Mouse (Mus musculus) embryonic facial prominence, embryonic 15.5 days (tissue): ENCODE data around the gene Scaf1. TPM values are rescaled to one million over a fixed set of nuclear protein-coding genes. Genes with fewer than 3 reads are reported as not detected.

Source experiments
- ATAC-seq: fragments of 200-750 bp; cut with Nextera tagmentation; 2 replicates; pipeline ENCODE4 v1.8.0; 2017; ENCODE audit warnings: low read depth, moderate TSS enrichment; ENCODE audit not compliant: insufficient number of reproducible peaks, low FRiP score, low TSS enrichment
- H3K27ac ChIP-seq: fragments of 300-500 bp; sonication (generic); replicated peaks from 2 replicates; pipeline ENCODE4 v1.5.1; 2015; ENCODE audit warnings: mild to moderate bottlenecking, inconsistent platforms
- H3K27me3 ChIP-seq: fragments of 300-500 bp; sonication (generic); 2 replicates; pipeline ENCODE4 v1.6.1; 2015; ENCODE audit warnings: inconsistent platforms
- H3K36me3 ChIP-seq: fragments of 300-500 bp; sonication (generic); 2 replicates; pipeline ENCODE4 v1.6.1; 2015; ENCODE audit warnings: mild to moderate bottlenecking, inconsistent platforms
- H3K4me1 ChIP-seq: fragments of 300-500 bp; sonication (generic); 2 replicates; pipeline ENCODE4 v1.6.1; 2015; ENCODE audit warnings: inconsistent platforms
- H3K4me2 ChIP-seq: fragments of 300-500 bp; sonication (generic); replicated peaks from 2 replicates; pipeline ENCODE4 v1.6.1; 2015; ENCODE audit warnings: mild to moderate bottlenecking, inconsistent platforms
- H3K4me3 ChIP-seq: fragments of 300-500 bp; sonication (generic); replicated peaks from 2 replicates; pipeline ENCODE4 v1.5.1; 2015; ENCODE audit warnings: mild to moderate bottlenecking, inconsistent platforms
- H3K9ac ChIP-seq: fragments of 300-500 bp; sonication (generic); 2 replicates; pipeline ENCODE4 v1.6.1; 2015; ENCODE audit warnings: inconsistent platforms
- H3K9me3 ChIP-seq: fragments of 300-500 bp; sonication (generic); replicated peaks from 2 replicates; pipeline ENCODE4 v1.6.1; 2016; ENCODE audit warnings: inconsistent platforms
- WGBS: fragments of 180-500 bp; shearing (Covaris S2); methylation state at CpG from one replicate; pipeline ENCODE4 v1.1.7; 2015; 5-methylcytosine and 5-hydroxymethylcytosine counted together
- polyA plus RNA-seq: library from polyadenylated mRNA; unstranded; fragments of >200 nt; fragmentation: Nextera tagmentation; extraction: Ambion mirVana; gene quantifications from 2 replicates; pipeline ENCODE4 v1.2.1, GENCODE M21; 2015

Scaf1 gene
- polyA plus RNA-seq, 1 experiment from 2014 or later = 41.9 TPM

DNA sequence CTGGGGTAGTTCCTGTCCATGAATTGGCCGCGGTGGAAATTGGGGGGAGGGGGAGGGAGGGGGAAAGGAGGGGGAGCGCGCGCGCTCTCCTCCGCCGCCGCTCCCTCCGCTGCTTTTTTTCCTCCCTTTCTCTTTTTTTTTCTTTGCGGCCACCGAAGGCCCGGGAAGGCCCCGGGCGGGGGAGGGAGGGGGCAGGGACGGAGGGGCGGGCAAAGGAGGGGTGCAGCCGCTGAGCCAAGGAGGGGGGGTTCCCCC lies 36.6 kb upstream of the Scaf1 start, which contains the start of gene Prr12:
Gene Prr12 (minus strand): TSS at position 20 of the 255 bp plus-strand sequence.
- peaks cover 26% of the 10 kb centered on the region for H3K36me3 ChIP-seq
- peak within 1 kb of the TSS; percentile 79 for H3K4me3 ChIP-seq
- H3K27me3 ChIP-seq = no peaks in the 10 kb centered on the region
- peak; percentile 34 for ATAC-seq
- peak within 1 kb of the TSS; percentile 100 for H3K27ac ChIP-seq
- peak within 1 kb of the TSS; percentile 94 for H3K4me2 ChIP-seq
- 0% methylated on average over 5 of the region's 18 CpGs for WGBS
- H3K4me1 ChIP-seq = peaks cover 26% of the 10 kb centered on the region
- no peaks in the 10 kb centered on the region for H3K9me3 ChIP-seq
- peak within 1 kb of the TSS; percentile 83 for H3K9ac ChIP-seq

DNA sequence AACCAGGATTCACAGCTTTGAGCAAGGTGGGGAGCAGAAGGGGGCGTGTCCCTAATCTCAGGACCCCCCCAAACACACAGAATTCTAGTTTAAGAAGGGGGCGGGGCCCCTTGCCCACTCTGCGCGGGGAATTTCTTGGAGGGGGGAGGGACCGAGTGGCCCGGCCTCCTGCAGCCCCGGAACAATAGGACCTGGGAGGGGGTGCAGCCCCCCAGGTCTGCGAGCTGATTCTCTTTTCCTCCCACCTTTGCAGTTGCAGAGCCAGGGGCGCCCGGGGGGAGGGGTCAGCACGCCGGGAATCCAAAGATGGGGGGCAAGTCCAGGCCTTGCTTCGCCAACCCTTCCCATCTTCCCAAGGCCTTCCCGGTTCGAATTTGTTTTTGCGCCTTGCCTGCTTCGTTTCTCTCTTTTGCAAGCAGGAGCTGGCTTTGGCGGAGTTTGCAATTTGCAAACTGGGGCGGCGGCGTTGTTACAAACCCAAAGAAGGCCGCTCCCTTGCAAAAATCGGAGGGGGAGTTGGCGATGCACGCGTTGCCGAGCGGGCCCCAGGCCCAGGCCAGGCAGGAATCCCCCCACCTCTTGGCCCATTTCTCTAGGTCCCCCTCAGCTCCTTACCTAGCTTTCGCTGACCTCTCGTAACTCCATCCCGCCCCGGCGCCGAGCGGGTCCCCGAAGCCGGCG lies 36.2 kb upstream of the Scaf1 start:
- H3K4me3 ChIP-seq = peak overlapping the region; percentile 79
- H3K9ac ChIP-seq = peak overlapping the region; percentile 83
- under 1% methylated on average over 38 of the region's 38 CpGs for WGBS
- no peak for ATAC-seq
- peak overlapping the region; percentile 94 for H3K4me2 ChIP-seq
- H3K36me3 ChIP-seq = peaks cover 30% of the 10 kb centered on the region
- no peaks in the 10 kb centered on the region for H3K27me3 ChIP-seq
- H3K4me1 ChIP-seq = peaks cover 26% of the 10 kb centered on the region
- H3K27ac ChIP-seq = peak overlapping the region; percentile 100
- no peaks in the 10 kb centered on the region for H3K9me3 ChIP-seq

DNA sequence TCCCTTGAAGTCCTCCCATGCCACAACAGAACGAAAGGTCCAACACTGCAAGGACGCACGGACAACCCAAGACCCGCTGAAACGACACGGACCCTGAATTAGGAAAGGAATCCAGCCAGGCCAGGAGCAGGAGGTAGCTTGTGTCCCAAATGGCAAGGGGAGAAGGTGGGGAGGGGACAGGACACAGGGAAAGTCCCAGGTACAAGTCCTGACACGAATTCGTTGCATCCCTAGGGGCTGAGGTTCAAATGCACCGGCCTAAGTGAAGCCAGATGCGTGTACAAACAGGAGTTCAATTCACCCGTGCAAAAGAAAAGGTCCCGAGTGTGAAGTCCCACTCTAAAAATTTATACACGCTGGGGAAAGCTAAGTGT lies 35.4 kb upstream of the Scaf1 start:
- peaks cover 29% of the 10 kb centered on the region for H3K4me1 ChIP-seq
- H3K9me3 ChIP-seq = no peaks in the 10 kb centered on the region
- peaks cover 38% of the 10 kb centered on the region for H3K36me3 ChIP-seq
- peak overlapping the region; percentile 83 for H3K9ac ChIP-seq
- peak overlapping the region; percentile 94 for H3K4me2 ChIP-seq
- peak overlapping the region; percentile 79 for H3K4me3 ChIP-seq
- ATAC-seq = no peak
- WGBS = 1% methylated on average over 13 of the region's 13 CpGs
- H3K27ac ChIP-seq = peak overlapping the region; percentile 100
- no peaks in the 10 kb centered on the region for H3K27me3 ChIP-seq

DNA sequence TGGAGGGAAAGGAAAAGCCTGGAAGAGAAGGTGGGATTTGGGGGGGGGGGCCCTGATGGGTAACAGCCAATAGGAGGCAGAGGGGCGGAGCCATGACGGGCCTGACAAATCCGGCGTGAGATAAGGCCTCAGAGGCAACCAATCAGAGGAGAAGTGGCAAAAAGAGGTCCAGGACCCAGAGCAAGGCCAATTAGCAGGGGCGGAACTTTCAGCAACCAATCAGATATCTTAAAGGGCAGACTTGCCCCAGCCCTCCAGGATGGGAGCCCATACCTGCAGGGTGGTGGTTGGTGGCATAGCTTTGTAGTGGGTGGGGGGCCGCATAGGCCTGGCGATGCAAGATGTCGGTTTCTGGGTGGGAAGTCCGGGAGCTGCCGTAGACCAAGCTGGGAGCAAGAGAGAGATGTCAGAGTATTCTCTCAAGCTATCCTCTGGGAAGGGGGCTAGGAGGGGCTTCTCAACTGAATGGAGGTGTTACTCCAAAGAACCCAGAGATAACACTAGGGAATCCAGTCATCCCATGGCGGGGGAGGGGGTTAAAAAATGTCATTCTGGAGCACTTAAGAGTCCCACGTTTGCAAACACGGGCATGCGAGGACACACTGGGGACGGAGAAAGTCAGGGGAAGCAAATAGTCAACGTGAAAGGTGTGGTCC lies 34.9 kb upstream of the Scaf1 start:
- Histone ChIP-seq H3K4me1 (peaks cover 29% of the 10 kb centered on the region), H3K9me3 (no peaks in the 10 kb centered on the region), H3K4me2 (peak overlapping the region; percentile 94), H3K4me3 (peak overlapping the region; percentile 79), H3K27ac (peak overlapping the region; percentile 100), H3K36me3 (peaks cover 43% of the 10 kb centered on the region), H3K9ac (peak overlapping the region; percentile 83), H3K27me3 (no peaks in the 10 kb centered on the region)
- 0 out of 2 replicates have a peak, but pooled peaks have one; percentile 9 for ATAC-seq
- WGBS = 4% methylated on average over 16 of the region's 16 CpGs

DNA sequence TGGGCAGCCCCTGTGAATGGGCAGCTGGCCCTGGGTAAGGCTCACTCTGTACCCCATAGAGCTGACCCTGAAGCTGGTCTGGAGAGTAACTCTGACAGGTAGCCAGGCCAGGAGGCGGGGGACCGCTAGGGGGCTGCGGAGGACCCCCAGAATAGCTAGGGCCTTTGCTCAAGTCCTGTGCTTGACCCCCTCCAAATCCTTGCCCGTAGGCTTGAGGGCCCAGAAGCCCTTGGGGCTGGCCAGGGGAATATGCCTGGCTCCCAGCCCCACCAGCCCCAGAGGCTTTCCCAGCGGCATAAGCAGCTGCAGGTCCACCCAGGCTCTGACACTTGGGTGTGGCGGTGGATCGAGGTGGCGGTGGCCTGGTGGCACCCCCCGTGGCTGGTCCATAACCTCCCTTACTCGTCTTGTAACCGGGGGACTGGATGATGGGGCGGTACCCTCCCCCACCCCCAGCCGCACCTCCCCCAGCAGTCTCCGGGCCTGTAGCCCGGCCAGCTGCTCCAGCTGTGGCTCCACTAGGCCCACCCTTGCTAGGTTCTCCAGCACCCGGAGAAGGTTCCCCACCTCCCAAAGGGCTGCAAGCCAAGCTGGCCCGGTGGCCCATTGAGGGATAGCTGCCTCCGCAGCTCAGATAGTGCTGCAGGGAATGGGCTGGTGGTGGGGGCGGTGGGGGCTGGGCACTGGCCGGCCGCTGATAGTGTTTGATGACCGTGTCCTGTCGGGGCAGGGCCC lies 32.9 kb upstream of the Scaf1 start:
- WGBS = 92% methylated on average over 23 of the region's 23 CpGs
- Histone ChIP-seq H3K9ac (no peak overlapping the region), H3K9me3 (no peaks in the 10 kb centered on the region), H3K36me3 (peaks cover 63% of the 10 kb centered on the region), H3K27ac (no peak overlapping the region), H3K27me3 (no peaks in the 10 kb centered on the region), H3K4me3 (no peak overlapping the region), H3K4me2 (no peak overlapping the region), H3K4me1 (peaks cover 24% of the 10 kb centered on the region)
- ATAC-seq = no peak

DNA sequence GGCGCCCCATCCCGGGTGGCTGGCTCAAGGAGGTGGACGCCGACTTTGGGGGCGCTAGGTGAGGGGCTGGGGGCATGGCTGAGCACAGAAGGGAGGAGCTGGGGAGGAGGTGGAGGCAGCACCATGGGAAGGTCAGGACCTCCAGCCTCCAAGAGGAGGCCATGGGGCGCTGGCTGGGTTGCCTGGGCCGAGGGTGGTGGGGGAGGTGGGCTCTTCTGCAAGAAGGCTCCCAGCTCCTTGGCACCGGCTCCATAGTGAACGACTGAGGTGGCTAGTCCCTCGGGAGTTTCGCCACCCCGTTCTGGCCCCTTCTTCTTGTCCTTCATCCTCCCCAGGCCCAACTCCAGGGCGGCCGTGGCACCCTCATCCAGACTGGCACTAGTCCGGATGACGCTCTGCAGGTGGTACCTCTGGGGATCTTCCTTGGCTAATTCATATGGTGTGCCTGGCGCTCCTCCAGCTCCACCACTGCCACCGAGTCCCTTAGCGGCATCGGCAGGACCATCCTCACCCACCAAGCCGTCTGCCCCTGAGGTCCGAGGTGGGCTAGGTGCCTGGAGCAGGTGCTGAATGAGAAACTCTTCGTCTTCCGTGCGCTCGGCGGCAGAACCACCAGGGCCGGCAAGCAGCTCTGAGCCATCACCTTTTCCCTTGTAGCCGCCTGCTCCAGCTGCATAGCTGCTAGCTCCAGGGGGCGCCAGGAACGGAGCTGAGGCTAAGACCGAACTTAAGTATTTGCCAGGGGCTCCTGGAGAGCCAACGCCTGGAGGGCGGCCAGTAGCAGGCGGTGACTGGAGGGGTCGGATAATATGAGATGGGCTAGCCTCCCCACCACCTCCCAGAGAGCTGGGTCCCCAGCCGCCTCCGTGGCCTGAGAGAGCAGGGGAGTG lies 32.1 kb upstream of the Scaf1 start:
- Histone ChIP-seq H3K4me2 (no peak overlapping the region), H3K27me3 (no peaks in the 10 kb centered on the region)
- WGBS = 91% methylated on average over 38 of the region's 38 CpGs

DNA sequence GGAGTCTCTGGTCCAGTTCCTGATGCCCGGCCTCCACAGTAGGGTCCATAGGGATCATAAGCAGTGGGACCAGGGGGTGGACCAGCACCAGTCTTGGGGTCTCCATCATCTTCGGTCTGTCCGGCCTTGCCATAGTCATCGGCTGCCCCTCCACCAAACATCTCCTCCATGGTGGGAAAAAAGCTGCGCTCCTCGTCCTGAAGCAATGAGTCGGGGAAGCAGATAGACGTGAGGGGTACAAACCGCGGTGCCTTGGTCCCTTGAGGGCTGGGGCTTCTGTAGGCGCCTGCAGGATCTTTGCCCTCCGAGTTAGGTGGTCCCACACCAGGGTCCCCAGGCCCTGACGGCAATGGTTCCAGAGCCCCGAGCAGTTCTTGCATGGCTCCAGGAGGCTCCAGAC lies 31.3 kb upstream of the Scaf1 start:
- Histone ChIP-seq H3K36me3 (peaks cover 79% of the 10 kb centered on the region), H3K4me1 (peaks cover 24% of the 10 kb centered on the region), H3K4me2 (no peak overlapping the region), H3K27me3 (no peaks in the 10 kb centered on the region), H3K9ac (no peak overlapping the region), H3K9me3 (no peaks in the 10 kb centered on the region), H3K27ac (no peak overlapping the region), H3K4me3 (no peak overlapping the region)
- WGBS = 96% methylated on average over 14 of the region's 14 CpGs
- no peak for ATAC-seq

More for the DNA sequence above, 32.1 kb upstream of the Scaf1 start:
- Histone ChIP-seq H3K27ac (no peak overlapping the region), H3K36me3 (peaks cover 71% of the 10 kb centered on the region), H3K4me1 (peaks cover 24% of the 10 kb centered on the region), H3K4me3 (no peak overlapping the region), H3K9ac (no peak overlapping the region), H3K9me3 (no peaks in the 10 kb centered on the region)
- ATAC-seq = no peak

DNA sequence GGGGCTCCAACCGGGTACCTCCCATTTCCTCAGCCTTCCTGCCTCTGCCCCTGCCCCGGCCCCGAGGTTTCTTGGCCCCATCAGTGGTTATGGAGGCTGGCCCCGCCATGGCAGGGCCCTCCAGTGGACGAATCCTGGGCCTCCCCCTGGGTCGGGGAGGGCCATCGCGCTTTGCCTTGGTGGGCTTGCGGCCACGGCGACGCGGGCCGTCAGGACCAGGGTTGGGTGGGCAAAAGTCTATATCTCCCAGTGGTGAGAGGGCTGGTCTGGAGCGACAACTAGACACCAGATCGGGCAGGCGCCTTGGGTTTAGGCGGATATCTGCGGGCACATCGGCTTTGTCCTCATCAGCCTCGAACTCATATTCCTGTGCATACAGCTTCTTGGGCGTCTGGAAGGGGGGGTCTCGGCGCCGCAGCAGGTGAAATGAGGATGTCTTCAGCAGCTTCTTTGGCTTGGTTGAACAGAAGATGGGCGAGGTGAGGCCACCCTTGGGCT lies 30.7 kb upstream of the Scaf1 start:
- Histone ChIP-seq H3K4me1 (peaks cover 21% of the 10 kb centered on the region), H3K36me3 (peaks cover 85% of the 10 kb centered on the region), H3K9ac (no peak overlapping the region), H3K4me3 (no peak overlapping the region), H3K9me3 (no peaks in the 10 kb centered on the region), H3K27ac (no peak overlapping the region), H3K27me3 (no peaks in the 10 kb centered on the region), H3K4me2 (no peak overlapping the region)
- 95% methylated on average over 26 of the region's 26 CpGs for WGBS
- no peak for ATAC-seq

DNA sequence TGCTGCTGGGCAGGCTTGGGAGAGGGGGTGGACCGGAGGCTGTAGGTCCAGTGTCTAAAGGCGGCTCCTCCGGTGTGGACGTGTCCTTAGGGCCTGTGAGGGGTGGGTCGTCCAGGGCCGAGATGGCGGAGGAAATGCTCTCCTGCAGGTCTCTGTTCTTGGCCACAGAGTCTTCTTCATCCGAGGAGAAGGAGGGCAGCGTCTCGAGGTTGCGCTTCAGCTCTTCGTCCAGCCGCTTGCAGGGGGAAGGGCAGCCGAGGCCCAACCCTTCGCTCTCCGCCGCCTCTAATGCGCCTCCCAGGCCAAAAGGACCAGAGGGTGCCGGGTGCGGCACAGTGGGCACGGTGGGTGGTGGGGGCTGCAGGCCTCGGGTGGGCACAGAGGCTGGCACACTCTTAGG lies 29.6 kb upstream of the Scaf1 start:
- no peaks in the 10 kb centered on the region for H3K9me3 ChIP-seq
- H3K27me3 ChIP-seq = no peaks in the 10 kb centered on the region
- H3K9ac ChIP-seq = no peak overlapping the region
- no peak overlapping the region for H3K4me3 ChIP-seq
- peaks cover 9% of the 10 kb centered on the region for H3K4me1 ChIP-seq
- ATAC-seq = no peak
- no peak overlapping the region for H3K4me2 ChIP-seq
- H3K36me3 ChIP-seq = peaks cover 96% of the 10 kb centered on the region
- WGBS = 93% methylated on average over 22 of the region's 22 CpGs
- H3K27ac ChIP-seq = no peak overlapping the region

DNA sequence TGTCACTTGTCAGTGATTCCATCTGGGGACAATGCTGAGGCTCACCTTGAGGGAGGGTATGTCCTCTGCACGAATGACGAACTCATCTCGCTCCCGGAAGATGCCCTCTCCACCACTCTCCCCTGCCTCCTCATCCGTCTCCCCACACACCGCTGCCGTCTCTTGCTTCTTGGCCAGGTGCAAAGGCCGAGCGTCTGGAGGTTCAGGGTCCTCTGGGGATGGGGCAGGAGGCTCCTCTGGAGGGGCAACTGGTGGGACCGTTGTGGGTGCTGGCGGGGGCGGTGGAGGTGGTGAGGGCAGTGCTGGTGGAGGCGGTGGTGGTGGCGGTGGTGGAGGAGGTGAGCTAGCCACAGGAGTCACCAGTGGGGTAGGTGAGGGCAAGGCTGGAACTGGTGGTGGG lies 27.1 kb upstream of the Scaf1 start:
- H3K36me3 ChIP-seq = peaks cover 99% of the 10 kb centered on the region
- H3K9me3 ChIP-seq = no peaks in the 10 kb centered on the region
- H3K4me3 ChIP-seq = no peak overlapping the region
- no peaks in the 10 kb centered on the region for H3K27me3 ChIP-seq
- H3K4me2 ChIP-seq = no peak overlapping the region
- 0 out of 2 replicates have a peak, but pooled peaks cover 3% of the 10 kb centered on the region for H3K4me1 ChIP-seq
- no peak overlapping the region for H3K27ac ChIP-seq
- H3K9ac ChIP-seq = no peak overlapping the region
- ATAC-seq = no peak
- 90% methylated on average over 14 of the region's 14 CpGs for WGBS

DNA sequence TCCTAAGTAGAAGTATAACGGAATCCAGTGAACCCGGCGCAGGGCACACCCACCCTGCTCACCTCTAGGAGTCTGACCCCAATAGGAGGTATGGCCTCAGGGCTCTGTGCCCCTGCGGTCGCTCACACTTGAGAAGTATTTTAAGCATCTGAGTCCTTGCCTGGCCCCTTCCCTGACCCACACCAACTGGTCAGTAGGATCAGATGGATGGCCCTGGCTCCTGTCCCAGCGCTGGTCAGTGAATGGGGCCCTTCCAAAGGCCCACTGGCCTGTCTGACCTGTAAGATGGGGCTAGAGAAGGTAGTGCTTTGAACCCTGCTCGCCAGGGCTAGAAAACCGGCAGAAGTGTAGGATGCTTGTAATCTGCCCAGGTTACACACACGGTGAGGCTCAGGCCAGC lies 24.7 kb upstream of the Scaf1 start:
- peaks cover 99% of the 10 kb centered on the region for H3K36me3 ChIP-seq
- no peak overlapping the region for H3K4me3 ChIP-seq
- H3K27ac ChIP-seq = no peak overlapping the region
- H3K9ac ChIP-seq = no peak overlapping the region
- H3K4me2 ChIP-seq = no peak overlapping the region
- H3K4me1 ChIP-seq = no peaks in the 10 kb centered on the region
- H3K27me3 ChIP-seq = no peaks in the 10 kb centered on the region
- WGBS = 94% methylated on average over 9 of the region's 9 CpGs
- no peak for ATAC-seq
- H3K9me3 ChIP-seq = no peaks in the 10 kb centered on the region
